Mouse (Mus musculus) activated CD4-positive, CD25-positive, alpha-beta regulatory T cell (primary cell): Measurements from ENCODE around the gene Zfp800. TPM values are rescaled to one million over a fixed set of nuclear protein-coding genes. Genes with fewer than 3 reads are reported as not detected.

Experiments
- polyA plus RNA-seq, 2 experiments: library from polyadenylated mRNA; unstranded; fragments of 100-300 nt; shearing (Covaris generic); gene quantifications; one replicate each; pipeline ENCODE4 v1.2.1; 2017

Zfp800 gene
- 10 to 100 TPM; 35.2 to 51.9 TPM for polyA plus RNA-seq

DNA sequence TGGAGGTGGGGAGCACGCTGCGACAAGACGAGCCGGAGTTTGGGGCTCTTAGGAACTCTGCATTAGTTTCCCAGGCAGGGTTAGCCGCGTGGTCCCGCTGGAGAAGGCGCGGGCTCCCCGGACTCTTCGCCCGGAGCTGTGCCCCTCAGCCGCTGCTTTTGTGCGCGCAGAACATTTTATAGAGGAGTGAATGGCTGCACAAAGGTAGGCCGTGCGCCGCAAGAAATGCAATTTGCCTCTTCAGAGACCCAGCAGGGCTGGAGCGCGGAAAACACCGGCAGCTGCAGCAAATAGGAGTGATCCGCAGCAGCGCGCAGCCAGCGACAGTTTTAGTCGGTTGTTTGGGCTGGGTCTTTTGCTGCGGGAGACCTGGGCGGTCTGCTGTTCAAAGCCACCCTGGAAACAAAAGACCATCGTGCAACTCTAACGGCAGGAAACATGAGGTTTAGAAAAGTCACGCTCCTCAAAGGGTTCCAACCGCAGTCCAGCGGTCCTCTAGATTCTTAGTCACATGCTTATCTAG is at the start of gene Zfp800:
TSS of gene Zfp800 (minus strand) at position 325 of the 523 bp plus-strand sequence.

DNA sequence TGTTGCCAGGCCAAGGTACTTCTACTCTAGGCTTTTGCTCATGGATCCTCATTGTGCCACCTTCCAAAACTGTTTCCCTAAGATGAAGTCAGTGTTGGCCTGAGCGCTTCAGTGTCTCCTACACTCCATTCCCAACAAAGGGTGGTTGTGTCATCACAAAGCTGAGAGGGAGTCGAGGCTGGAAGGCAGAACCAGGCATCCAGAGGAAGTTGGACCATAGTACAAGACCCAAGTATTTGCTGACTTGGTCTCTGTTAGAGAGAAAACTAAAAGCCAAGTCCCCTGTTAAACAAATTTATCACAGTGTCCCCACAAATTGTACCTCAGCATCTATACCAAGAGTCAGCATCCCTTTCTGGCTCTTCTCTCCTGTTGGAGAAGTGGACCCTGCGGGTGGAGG is 30.5 kb upstream of the Zfp800 start, which contains the start of gene Gcc1:
TSS of gene Gcc1 (minus strand) at position 101 of the 400 bp plus-strand sequence.

DNA sequence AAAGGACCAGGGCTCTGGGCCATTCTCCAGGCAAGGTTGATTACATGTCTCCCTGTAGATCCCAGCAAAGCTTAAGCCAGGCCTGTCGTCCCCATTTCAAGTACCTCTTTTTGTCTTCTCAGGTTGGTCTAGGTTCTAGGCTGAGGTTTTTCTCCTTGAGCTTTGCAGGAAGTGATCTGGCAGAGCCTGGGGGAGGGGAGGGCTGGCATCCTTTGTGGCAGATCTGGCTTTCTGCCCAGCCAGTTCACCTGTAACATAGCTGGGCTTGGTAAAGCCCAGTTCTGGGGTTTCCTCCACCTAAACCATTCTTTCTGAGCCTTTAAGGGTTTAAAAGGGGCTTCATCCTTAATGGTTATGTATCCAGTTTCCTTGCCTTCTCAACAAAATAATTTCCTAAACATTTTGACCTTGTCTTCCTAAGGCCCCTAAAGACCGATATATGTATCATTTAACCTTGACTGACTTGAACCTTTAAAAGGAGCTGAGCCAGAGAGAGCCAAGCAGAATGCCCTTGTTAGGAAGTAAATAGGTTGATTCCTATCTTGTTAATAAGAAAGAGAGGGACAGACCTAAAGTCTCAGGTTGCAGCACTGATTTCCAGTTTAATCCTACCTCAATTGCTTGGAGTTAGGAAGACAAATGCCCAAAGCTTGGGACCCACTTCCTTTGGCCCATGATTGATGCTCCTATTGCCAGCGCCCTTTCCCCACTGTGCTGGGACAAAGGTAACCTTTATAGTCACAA is 29.5 kb upstream of the Zfp800 start, which contains the start of gene Fscn3:
TSS of gene Fscn3 (plus strand) at position 694 of the 744 bp plus-strand sequence.

DNA sequence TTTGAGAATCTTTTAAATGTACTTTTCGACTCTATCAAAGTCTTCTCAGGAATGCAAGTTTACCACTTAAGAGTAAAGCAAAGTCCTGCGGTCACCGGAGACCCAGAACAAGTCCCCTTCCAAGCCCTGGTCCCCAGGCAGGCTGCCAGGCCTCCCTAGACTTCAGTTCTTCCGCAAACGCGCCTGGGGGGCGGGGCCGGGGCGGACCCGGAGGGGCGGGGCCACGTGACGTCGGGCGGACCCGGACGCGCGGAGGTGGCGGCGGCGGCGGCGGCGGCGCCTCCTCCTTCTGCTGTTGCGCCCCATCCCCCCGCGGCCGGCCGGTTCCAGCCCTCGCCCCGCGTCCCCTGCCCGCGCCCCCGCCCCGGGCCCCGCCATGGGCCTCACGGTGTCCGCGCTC is 25.5 kb upstream of the Zfp800 start, which contains the start of gene Arf5:
TSS of gene Arf5 (plus strand) at position 248 of the 400 bp plus-strand sequence.

Other genes starting within 250 kb of the Zfp800 start
- gene Arf5, start 25.6 kb upstream of the Zfp800 start, polyA plus RNA-seq: 100 to 1,000 TPM; 427 to 445 TPM
- gene Fscn3, start 29.8 kb upstream of the Zfp800 start, polyA plus RNA-seq: under 1 TPM in 1 of 2 experiments, not detected in 1; 0.12 TPM
- gene Gcc1, start 30.4 kb upstream of the Zfp800 start, polyA plus RNA-seq: 10 to 100 TPM in 1 of 2 experiments, 1 to 10 TPM in 1; 7.6 to 22.1 TPM
- not detected for gene Pax4, start 51.3 kb upstream of the Zfp800 start, polyA plus RNA-seq
- gene Snd1, start 77.1 kb upstream of the Zfp800 start, polyA plus RNA-seq: 100 to 1,000 TPM in 1 of 2 experiments, 10 to 100 TPM in 1; 80.0 to 106 TPM